Mouse (Mus musculus) bone marrow, adult 2 months (tissue): ENCODE results near the gene Zfhx2.

ENCODE experiments used
- CTCF ChIP-seq: fragments of 200-500 bp; IDR thresholded peaks from 2 replicates; pipeline ENCODE4 v1.5.1; 2011; ENCODE audit warnings: low read length, control low read depth; ENCODE audit not compliant: control insufficient read depth, insufficient read depth
- POLR2A ChIP-seq: fragments of 200-500 bp; IDR thresholded peaks from 2 replicates; pipeline ENCODE4 v1.6.1; 2011; ENCODE audit warnings: low read depth, mild to moderate bottlenecking, control low read depth, low read length, borderline replicate concordance; ENCODE audit not compliant: control insufficient read depth

DNA sequence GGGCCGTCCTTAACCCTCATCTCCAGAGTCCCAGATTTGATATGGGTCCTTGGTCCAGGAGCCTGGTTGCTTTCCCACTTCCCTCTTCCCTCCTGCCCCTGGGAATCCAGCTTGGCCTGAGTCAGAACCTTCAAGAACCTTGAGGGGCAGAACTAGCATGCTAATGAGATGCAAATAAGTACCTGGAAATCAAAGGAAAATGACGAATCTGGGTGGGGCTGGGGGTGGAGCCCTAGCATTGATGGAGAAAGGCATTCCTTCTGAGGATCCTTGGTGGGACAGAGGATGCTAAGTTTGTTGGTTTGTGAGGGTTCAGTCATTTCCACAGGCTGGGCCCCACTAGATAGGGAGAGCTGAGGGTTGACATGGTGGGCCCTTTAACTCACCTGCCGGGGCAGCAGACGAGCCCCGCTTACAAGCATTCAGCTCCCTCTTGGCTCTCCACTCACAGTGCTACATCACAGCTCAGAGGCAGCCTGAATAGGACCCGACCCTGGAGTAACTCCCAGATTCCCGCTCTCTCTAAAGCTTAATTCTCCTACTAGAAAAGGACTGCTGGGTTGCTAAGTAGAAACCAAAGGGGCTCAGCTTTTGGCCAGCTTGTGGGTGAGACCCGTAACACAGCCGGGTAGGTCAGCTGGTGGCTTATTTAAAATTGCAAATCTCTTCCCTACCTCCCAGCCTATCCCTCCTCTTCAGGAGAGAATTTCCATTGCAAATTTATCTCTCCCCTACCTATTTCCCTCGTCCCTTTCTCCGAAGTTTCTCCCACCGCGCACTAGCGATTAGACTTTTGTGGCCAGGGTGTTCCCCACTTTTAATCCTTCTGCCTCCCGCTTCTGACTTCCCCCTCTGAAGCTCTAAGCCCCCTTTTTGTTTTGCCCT, 14.4 kb downstream of the Zfhx2 start:
- TF ChIP-seq CTCF, result no peak
- TF ChIP-seq POLR2A, result no peak
